Mouse (Mus musculus) embryonic facial prominence, embryonic 15.5 days (tissue): ENCODE measurements around the gene Ces4a. TPM values are rescaled to one million over a fixed set of nuclear protein-coding genes. Genes with fewer than 3 reads are reported as not detected.
"Not testable (repeated sequence)": the region's sequence is repeated elsewhere in the genome, so short reads cannot be mapped to it uniquely, and the experiment has no call there.

Experiments
- ATAC-seq: fragments of 200-750 bp; cut with Nextera tagmentation; 2 replicates; pipeline ENCODE4 v1.8.0; 2017; ENCODE audit warnings: low read depth, moderate TSS enrichment; ENCODE audit not compliant: insufficient number of reproducible peaks, low FRiP score, low TSS enrichment
- H3K27ac ChIP-seq: fragments of 300-500 bp; sonication (generic); replicated peaks from 2 replicates; pipeline ENCODE4 v1.5.1; 2015; ENCODE audit warnings: mild to moderate bottlenecking, inconsistent platforms
- H3K27me3 ChIP-seq: fragments of 300-500 bp; sonication (generic); 2 replicates; pipeline ENCODE4 v1.6.1; 2015; ENCODE audit warnings: inconsistent platforms
- H3K36me3 ChIP-seq: fragments of 300-500 bp; sonication (generic); 2 replicates; pipeline ENCODE4 v1.6.1; 2015; ENCODE audit warnings: mild to moderate bottlenecking, inconsistent platforms
- H3K4me1 ChIP-seq: fragments of 300-500 bp; sonication (generic); 2 replicates; pipeline ENCODE4 v1.6.1; 2015; ENCODE audit warnings: inconsistent platforms
- H3K4me2 ChIP-seq: fragments of 300-500 bp; sonication (generic); replicated peaks from 2 replicates; pipeline ENCODE4 v1.6.1; 2015; ENCODE audit warnings: mild to moderate bottlenecking, inconsistent platforms
- H3K4me3 ChIP-seq: fragments of 300-500 bp; sonication (generic); replicated peaks from 2 replicates; pipeline ENCODE4 v1.5.1; 2015; ENCODE audit warnings: mild to moderate bottlenecking, inconsistent platforms
- H3K9ac ChIP-seq: fragments of 300-500 bp; sonication (generic); 2 replicates; pipeline ENCODE4 v1.6.1; 2015; ENCODE audit warnings: inconsistent platforms
- H3K9me3 ChIP-seq: fragments of 300-500 bp; sonication (generic); replicated peaks from 2 replicates; pipeline ENCODE4 v1.6.1; 2016; ENCODE audit warnings: inconsistent platforms
- WGBS: fragments of 180-500 bp; shearing (Covaris S2); methylation state at CpG from one replicate; pipeline ENCODE4 v1.1.7; 2015; 5-methylcytosine and 5-hydroxymethylcytosine counted together
- polyA plus RNA-seq: library from polyadenylated mRNA; unstranded; fragments of >200 nt; fragmentation: Nextera tagmentation; extraction: Ambion mirVana; gene quantifications from 2 replicates; pipeline ENCODE4 v1.2.1, GENCODE M21; 2015

The Ces4a gene
- polyA plus RNA-seq, result not detected in 2 replicates

DNA sequence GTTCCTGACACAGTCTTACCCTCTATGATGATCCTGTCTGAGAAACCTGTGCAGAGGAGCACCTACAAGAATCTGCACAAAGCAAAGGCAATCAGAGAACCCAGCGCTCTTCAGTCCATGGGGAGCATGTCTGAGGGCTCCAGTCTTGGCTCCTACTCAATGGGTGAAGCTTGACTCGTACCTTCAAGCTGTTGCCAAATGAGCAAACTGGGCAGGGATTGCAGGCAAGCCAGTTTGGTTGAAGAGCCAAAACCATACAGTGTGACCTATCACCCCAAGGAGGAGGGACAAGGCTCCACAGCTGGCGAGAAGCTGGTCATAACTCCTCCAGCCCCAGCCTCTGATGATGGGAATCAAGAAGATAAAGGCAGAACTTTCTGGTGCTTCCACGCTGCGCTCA is at the start of gene Ces4a:
Ces4a (plus strand) TSS at position 292 of the 400 bp plus-strand sequence.
- 85% methylated on average over 5 of the region's 5 CpGs for WGBS
- no peaks in the 10 kb centered on the region for H3K36me3 ChIP-seq
- no peak within 1 kb of the TSS for H3K9ac ChIP-seq
- ATAC-seq, result no peak
- H3K27me3 ChIP-seq, result no peaks in the 10 kb centered on the region
- H3K4me1 ChIP-seq, result no peaks in the 10 kb centered on the region
- no peak within 1 kb of the TSS for H3K27ac ChIP-seq
- H3K9me3 ChIP-seq, result no peaks in the 10 kb centered on the region
- no peak within 1 kb of the TSS for H3K4me3 ChIP-seq
- H3K4me2 ChIP-seq, result no peak within 1 kb of the TSS

DNA sequence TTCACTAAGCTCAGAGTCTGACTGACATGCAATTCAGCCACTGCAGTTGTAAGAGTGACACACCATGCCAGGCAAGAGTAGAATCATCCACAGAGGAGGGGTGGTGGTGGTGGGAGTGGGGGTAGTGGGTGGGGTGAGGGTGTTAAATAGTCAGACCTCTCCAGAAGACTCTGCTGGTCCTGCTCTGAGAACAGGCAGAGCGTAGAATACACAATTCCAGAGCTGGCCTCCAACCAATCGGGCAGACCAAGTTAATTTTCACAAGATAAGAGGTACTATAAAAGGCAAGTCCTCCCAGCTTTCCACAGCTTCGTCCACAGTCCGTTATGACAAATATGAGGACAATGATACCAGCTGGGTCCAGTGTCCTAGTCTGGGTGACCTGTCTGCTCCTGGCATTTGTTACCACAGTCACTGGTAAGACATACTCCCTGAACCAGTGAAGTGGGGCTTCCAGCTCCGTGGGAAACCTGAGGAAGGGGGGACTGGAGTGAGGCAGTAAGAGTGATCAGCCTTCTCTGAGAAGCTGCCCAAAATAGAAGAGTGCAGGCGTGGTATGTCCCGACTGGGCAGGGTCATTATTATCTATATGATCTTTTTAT is 48.0 kb upstream of the Ces4a start, which contains the start of gene Ces3b:
Ces3b (plus strand) TSS at position 305 of the 602 bp plus-strand sequence.
- no peak for ATAC-seq
- WGBS, result 74% methylated on average over 7 of the region's 7 CpGs

DNA sequence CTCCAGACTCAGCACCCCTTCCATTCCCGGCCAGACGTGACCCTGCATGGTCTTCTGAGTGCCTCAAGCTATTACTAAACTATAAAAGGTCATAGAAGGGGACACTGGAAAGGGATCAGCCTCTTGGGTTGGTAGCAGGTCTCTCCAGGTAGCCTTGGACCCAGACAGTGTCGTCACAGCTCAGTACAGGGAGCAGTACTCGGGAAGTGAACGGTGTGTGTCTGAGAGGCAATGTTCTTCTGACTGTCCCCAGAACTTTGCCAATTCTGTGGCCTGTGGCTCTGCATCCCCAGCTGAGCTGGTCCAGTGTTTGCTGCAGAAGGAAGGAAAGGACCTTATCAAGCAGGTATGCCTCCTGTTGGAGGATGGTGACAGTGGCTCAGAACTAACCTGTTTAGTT is 43.4 kb upstream of the Ces4a start:
- not testable (repeated sequence) for H3K27ac ChIP-seq, H3K9ac ChIP-seq, H3K4me2 ChIP-seq, ATAC-seq, H3K27me3 ChIP-seq, H3K9me3 ChIP-seq, H3K4me1 ChIP-seq, H3K36me3 ChIP-seq, H3K4me3 ChIP-seq
- 72% methylated on average over 5 of the region's 5 CpGs for WGBS

More for the DNA sequence above, 48.0 kb upstream of the Ces4a start, which contains the start of gene Ces3b:
- Histone ChIP-seq H3K9ac (no peak within 1 kb of the TSS), H3K27me3 (no peaks in the 10 kb centered on the region), H3K9me3 (no peaks in the 10 kb centered on the region), H3K4me3 (no peak within 1 kb of the TSS), H3K27ac (no peak within 1 kb of the TSS), H3K4me1 (no peaks in the 10 kb centered on the region), H3K36me3 (no peaks in the 10 kb centered on the region), H3K4me2 (no peak within 1 kb of the TSS)

DNA sequence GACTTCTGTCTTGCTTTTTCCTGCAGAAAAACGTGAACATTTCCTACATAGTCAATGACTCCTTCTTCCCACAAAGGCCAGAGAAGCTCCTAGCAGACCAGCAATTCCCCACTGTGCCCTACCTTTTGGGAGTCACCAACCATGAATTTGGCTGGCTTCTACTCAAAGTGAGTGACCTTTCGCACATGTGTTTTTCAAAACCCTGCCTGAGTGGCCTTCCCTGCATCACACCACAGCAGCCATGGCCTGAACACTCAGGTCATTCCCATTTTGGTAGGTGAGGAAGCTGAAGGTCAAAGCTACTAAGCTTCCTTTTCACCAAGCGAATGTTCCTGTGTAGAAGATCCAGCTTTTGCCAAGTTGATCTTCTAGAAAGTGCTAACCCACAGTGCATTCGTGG is 43.0 kb upstream of the Ces4a start:
- no peak overlapping the region for H3K27ac ChIP-seq
- ATAC-seq, result no peak
- no peaks in the 10 kb centered on the region for H3K4me1 ChIP-seq
- H3K9ac ChIP-seq, result no peak overlapping the region
- WGBS, result 71% methylated on average over 4 of the region's 4 CpGs
- H3K36me3 ChIP-seq, result no peaks in the 10 kb centered on the region
- no peaks in the 10 kb centered on the region for H3K9me3 ChIP-seq
- H3K27me3 ChIP-seq, result no peaks in the 10 kb centered on the region
- no peak overlapping the region for H3K4me2 ChIP-seq
- H3K4me3 ChIP-seq, result no peak overlapping the region

DNA sequence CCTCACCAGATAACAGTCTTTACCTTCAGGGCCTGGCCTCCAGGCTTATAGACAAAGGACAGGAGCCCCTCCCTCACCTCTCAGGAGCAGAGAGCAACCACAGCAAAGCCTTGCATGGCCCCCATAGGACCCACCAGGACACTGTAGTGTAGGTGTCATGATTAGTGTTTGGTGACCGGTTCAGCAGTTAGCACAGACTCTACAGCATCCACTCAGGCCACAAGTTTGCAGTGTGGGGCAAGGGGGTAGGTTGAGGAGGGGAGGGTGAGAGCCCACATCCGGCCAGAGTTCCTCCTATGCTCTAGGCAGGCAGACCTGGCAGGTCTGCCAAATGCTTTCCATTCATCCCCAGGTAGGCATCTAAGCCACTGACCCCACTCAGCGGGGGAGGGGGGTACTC is 37.6 kb upstream of the Ces4a start:
- no peak overlapping the region for H3K4me3 ChIP-seq
- no peaks in the 10 kb centered on the region for H3K9me3 ChIP-seq
- 82% methylated on average over 3 of the region's 3 CpGs for WGBS
- no peak overlapping the region for H3K4me2 ChIP-seq
- no peaks in the 10 kb centered on the region for H3K4me1 ChIP-seq
- no peaks in the 10 kb centered on the region for H3K27me3 ChIP-seq
- H3K27ac ChIP-seq, result no peak overlapping the region
- H3K36me3 ChIP-seq, result no peaks in the 10 kb centered on the region
- no peak overlapping the region for H3K9ac ChIP-seq
- ATAC-seq, result no peak

DNA sequence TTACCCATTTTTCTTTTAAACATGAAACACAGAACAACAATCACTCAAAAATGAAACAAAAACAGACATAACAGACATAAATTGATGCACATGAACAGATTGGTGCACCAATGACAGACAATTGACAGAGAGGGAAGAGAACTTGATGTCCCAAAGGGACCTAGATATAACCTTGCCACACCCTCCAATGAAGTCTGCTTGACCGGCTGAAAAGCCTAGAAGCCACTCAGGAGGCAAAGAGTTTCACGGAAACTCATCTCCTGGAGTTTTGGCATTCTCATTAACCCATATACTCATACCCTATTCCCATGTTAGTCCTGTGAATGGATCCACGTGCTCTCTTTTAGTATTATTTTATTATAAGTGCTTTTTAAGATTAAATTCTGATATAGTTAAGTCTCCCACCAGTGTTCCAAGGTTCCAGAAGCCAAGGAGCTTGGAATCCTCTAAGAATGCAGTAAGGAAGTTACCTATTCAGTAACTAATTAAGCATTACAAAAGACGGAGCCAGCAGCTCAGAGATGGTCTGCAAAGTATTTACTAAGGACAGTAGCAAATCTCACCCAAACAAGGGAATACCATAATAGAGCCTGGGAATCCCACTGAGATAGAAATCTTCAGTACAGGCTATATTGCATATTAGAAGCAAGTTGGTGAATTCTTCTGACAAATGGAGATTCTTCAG is 29.4 kb upstream of the Ces4a start:
- ATAC-seq, H3K9me3 ChIP-seq: not testable (repeated sequence)

DNA sequence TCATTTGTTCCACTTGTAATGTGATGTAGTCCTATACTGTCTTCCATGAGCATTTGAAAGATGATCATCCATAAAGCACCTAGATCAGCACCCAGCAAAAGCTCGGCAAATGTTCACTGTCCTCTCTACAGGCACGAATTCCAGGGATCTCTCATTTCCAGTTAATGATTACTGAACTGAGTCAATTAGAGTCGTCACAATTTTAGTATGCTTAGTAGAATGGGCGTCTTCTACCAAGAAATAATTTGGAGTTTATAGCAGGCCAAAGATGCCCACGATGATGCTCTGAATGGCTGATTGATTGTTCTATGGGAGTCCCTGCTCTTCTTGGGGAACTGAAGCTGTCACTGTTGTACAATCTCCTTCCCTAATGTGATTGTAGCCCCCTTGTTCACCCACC is 27.9 kb upstream of the Ces4a start:
- not testable (repeated sequence) for H3K9ac ChIP-seq, H3K27ac ChIP-seq, H3K9me3 ChIP-seq, ATAC-seq, H3K36me3 ChIP-seq, H3K4me1 ChIP-seq, H3K27me3 ChIP-seq, H3K4me3 ChIP-seq, H3K4me2 ChIP-seq
- WGBS, result 82% methylated on average over 5 of the region's 5 CpGs

More for the DNA sequence above, 29.4 kb upstream of the Ces4a start:
- not testable (repeated sequence) for H3K27ac ChIP-seq, H3K4me3 ChIP-seq, H3K36me3 ChIP-seq, H3K27me3 ChIP-seq, H3K9ac ChIP-seq, H3K4me2 ChIP-seq, H3K4me1 ChIP-seq
- WGBS, result 74% methylated on average over 4 of the region's 4 CpGs

DNA sequence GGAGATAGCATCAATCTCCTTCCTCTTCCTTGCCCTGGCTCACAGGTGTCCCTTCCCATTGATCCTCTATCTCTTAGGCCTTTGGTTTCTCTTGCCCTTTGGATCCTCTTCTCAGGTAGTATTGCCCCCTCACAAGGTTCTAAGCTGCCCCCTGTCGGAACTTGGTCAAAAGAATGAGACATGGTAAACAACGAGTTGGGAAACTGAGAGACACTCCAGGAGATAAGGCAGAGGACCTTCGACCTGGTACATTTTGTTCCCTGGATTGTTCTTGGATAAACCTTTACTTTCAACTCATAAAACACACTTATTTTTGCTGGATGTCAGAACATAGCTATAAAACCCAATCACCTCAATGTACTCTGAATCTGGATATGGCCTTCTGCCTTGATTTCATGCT is 27.4 kb upstream of the Ces4a start:
- ATAC-seq, result no peak
- Histone ChIP-seq H3K27me3 (no peaks in the 10 kb centered on the region), H3K9me3 (no peaks in the 10 kb centered on the region), H3K4me3 (no peak overlapping the region), H3K4me2 (no peak overlapping the region), H3K36me3 (no peaks in the 10 kb centered on the region), H3K27ac (no peak overlapping the region), H3K4me1 (no peaks in the 10 kb centered on the region), H3K9ac (no peak overlapping the region)
- 84% methylated on average over 3 of the region's 3 CpGs for WGBS

DNA sequence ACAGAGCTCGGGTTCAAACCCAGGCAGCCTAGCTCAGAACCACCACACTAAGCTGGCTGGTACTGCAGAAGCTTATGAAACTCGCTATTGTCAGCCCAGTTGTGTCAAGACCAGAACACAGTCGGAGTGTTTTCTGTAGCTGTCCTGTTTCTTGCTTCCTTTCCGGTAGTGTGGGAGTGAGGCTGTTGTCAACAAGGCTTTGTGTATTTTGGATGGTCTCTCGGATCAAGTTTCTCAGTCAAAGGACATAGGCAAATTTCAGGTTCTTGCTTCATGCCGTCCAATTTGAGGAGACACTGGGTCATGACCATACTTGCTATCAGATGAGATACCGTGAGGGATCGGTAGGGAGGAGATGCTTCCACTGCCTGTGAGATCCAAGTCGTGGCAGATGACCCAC is 1.7 kb upstream of the Ces4a start:
- 80% methylated on average over 9 of the region's 9 CpGs for WGBS
- H3K27me3 ChIP-seq, result no peaks in the 10 kb centered on the region
- H3K36me3 ChIP-seq, result no peaks in the 10 kb centered on the region
- ATAC-seq, result no peak
- no peak overlapping the region for H3K4me2 ChIP-seq
- no peaks in the 10 kb centered on the region for H3K4me1 ChIP-seq
- no peak overlapping the region for H3K27ac ChIP-seq
- no peaks in the 10 kb centered on the region for H3K9me3 ChIP-seq
- no peak overlapping the region for H3K9ac ChIP-seq
- H3K4me3 ChIP-seq, result no peak overlapping the region

DNA sequence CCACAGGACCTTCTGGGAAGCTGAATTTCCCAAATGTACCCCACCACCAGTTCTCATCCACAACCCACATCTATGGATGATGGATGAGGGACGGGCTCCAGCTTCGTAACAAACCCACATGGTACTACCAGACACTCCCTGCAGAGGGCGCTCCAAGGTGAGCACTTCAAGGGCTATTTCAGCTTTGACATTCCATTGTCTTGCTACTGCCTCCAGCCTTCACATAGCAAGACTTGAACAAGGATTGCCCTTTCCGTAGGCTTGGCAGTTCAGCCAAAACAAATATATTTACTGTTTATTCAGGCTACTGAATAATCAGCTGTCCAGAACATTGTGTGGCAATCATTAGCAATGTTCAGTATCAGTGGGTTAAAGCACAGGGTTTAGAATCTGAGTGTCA is 6.8 kb downstream of the Ces4a start:
- Histone ChIP-seq H3K9ac (no peak overlapping the region), H3K9me3 (no peaks in the 10 kb centered on the region), H3K4me3 (no peak overlapping the region), H3K27ac (no peak overlapping the region), H3K4me1 (no peaks in the 10 kb centered on the region), H3K27me3 (no peaks in the 10 kb centered on the region; the same call in 1 of the 2 replicates), H3K4me2 (no peak overlapping the region), H3K36me3 (no peaks in the 10 kb centered on the region)
- ATAC-seq, result no peak
- 21% methylated on average over 4 of the region's 4 CpGs for WGBS

DNA sequence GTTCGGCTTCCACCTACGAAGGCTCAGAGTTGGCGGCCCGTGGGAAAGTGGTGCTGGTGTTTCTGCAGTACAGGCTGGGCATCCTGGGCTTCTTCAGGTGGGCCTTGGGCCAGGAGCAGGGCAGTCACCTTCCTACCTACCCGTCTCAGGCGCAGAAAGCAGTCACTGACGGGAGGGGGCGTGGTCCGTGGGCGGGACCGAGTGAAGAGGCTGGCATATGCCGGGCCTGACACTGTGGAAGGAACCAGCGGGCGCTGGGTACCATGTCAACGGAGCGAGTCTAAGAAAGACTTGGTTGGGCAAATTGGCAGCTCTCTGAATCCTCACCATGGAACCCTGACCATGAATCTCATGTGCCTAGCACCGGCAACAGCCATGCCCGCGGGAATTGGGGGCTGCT is 10.8 kb downstream of the Ces4a start:
- H3K27ac ChIP-seq, result no peak overlapping the region
- no peaks in the 10 kb centered on the region for H3K9me3 ChIP-seq
- H3K4me2 ChIP-seq, result no peak overlapping the region
- no peak overlapping the region for H3K4me3 ChIP-seq
- no peaks in the 10 kb centered on the region for H3K36me3 ChIP-seq
- no peak for ATAC-seq
- WGBS, result 39% methylated on average over 19 of the region's 19 CpGs
- no peaks in the 10 kb centered on the region; the same call in 1 of the 2 replicates for H3K27me3 ChIP-seq
- no peaks in the 10 kb centered on the region for H3K4me1 ChIP-seq
- no peak overlapping the region for H3K9ac ChIP-seq

DNA sequence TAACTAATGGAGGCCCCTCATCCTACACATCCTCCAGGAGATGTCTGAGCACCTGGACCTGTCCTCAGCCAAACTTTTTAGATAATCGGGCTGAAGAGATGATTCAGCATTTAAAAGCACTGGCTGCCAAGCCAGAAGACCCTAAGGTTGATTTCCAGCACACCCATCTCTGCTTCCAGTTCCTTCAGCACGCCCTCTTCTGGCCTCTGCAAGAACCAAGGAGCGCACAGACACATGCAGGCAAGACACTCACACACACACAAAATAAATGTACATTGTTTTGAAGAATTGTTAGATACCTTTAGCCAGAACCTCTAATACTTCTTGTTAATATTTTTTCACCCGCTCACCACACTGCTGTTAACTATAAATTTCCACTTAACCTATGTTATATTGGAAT is 20.1 kb downstream of the Ces4a start:
- no peak overlapping the region for H3K4me2 ChIP-seq
- no peaks in the 10 kb centered on the region for H3K36me3 ChIP-seq
- peaks cover 13% of the 10 kb centered on the region; the same call in 1 of the 2 replicates for H3K4me1 ChIP-seq
- no peaks in the 10 kb centered on the region for H3K9me3 ChIP-seq
- no peak overlapping the region for H3K27ac ChIP-seq
- 64% methylated on average over 4 of the region's 4 CpGs for WGBS
- no peak overlapping the region for H3K4me3 ChIP-seq
- H3K9ac ChIP-seq, result no peak overlapping the region
- no peak for ATAC-seq
- H3K27me3 ChIP-seq, result peaks cover 4% of the 10 kb centered on the region
